Mouse (Mus musculus): ENCODE measurements around the gene Npr2.

DNA sequence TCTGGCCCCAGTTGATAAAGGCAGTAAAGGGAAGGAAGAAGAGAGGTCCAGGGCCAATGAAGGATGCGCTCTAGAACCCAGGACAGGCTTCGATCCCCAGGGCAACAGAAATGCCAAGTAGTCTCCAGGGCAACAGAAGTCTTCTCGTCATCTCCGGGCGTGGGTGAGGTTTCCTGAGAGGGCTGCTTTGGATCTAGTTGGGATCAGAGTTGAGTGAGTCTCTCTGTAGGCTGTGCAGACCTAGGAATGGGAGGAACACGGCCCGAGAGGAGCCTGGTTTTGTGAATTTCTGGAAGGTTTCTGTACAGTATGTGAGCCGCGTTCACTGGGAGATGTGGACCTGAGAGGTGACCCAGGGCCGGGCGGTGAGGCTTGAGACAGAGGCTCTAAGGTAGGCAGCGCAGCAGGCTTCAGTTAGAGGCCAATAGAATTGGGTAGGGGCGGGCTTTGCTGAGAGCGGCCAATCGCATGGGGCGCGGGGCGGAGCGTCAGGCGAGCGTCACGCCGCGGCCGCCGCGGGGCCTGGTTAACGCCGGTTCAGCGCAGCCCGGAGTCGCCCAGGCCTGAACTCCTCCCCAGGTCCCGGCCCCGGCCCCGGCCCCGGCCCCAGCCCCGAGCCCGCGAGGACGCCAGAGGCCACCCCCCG lies 37.2 kb downstream of the Npr2 start, which contains the start of the genes Tmem8b and Fam221b:
- TF ChIP-seq CTCF (IDR thresholded peaks at IDR 0.05; ENCODE audit: low read depth, low read length) (no peak), POLR2A (IDR thresholded peaks at IDR 0.05; ENCODE audit: extremely low read depth, insufficient read depth, low read length) (no peak)
